Mouse (Mus musculus): Measurements from ENCODE around the gene Yipf4.

Yipf4 gene

DNA sequence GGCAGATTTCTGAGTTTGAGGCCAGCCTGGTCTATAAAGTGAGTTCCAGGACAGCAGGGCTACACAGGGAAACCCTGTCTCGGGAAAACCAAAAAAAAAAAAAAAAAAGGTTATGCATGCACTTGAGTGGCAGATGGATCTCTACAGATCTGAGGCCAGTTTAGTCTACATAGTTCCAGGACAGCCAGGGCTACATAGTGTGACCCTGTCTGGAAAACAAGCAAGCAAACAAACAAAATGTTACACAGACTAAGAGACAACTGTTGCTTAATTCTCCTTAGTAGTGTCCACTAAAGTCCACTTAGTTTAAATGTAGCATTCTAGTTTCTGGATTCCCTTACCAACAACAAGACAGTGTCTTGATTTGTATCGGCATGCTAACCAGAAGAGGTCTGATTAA, 36.8 kb downstream of the Yipf4 start:
- DNase-seq (ENCODE audit: low read depth): no peak

GRCm38 (mm10) chr17:74526806-74527653, 37.7 kb downstream of the Yipf4 start:
- DNase-seq (ENCODE audit: low read depth): no peak

GRCm38 (mm10) chr17:74527729-74528607, 38.7 kb downstream of the Yipf4 start, which contains the start of gene Birc6:
Gene Birc6 (plus strand): TSS chr17:74528295.
- peak; percentile 98 for DNase-seq (ENCODE audit: low read depth)

DNA sequence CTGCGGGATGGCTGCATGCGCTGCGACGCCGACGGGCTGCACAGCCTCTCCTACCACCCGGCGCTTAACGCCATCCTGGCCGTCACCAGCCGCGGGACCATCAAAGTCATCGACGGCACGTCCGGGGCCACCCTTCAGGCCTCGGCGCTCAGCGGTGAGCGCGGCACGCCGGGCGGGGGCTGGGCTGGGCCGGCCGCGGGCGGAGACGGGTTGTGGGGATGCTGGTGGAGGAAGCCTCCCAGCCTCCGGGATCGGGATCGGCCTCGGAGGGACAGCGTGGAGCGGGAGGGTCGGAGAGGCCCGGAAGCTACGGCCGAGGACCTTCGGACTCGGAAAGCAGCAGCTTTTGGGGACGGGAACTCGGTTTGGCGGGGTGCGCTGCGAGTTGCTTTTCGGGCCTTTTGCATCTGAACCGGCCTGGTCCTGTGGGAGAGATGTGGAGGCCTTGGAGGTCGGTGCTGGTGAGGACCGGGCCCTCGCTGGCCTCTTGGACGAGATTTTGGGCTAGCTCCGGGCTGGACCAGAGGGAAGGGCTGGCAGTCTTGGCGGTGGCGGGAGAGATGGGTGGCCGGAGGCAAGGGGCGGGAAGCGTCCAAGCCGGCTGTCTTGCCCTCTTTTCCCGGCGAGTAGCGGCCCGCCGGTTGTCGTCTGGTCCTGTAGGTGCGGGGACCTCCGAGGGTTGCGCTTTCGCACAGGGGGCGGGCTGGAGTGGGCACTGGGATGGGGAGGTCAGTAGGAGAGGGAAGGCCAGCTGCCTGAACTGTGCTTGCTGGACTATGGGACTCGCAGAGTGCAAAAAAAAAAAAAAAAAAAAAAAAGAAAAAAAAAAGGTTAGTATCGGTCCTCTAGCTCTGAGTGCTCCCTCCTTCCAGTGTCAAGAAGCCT, 39.6 kb downstream of the Yipf4 start:
- no peak for DNase-seq (ENCODE audit: low read depth)

DNA sequence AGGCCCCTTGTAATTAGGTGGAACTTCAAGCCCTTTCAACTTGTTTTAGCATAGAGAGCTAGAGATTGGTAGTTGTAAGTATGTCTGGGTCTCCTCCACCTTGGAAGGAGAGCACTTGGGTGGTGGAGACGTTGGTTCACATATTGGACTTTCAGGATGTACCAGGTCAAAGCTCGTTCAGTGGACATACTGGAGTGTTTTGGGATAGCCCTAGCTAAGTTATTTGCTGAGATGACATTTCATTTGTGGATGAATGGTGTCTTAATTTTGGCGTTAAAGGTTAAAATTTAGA, 40.2 kb downstream of the Yipf4 start:
- no peak for DNase-seq (ENCODE audit: low read depth)

DNA sequence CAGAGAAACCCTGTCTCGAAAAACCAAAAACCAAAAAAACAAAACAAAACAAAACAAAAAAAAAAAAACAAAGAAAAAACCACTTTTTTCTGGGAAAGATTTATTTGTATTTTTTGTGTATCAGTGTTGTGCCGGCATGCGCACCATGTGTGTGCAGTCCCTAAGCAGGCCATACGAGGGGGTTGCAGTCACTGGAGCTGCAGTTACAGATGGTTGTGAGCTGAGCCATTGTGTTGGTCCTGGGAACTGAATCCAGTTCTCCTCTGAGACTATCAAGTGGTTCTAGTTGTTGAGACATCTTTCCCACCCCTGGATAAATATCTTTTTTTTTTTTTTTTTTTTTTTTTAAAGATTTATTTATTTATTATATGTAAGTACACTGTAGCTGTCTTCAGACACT, 45.7 kb downstream of the Yipf4 start:
- DNase-seq (ENCODE audit: low read depth): no peak

DNA sequence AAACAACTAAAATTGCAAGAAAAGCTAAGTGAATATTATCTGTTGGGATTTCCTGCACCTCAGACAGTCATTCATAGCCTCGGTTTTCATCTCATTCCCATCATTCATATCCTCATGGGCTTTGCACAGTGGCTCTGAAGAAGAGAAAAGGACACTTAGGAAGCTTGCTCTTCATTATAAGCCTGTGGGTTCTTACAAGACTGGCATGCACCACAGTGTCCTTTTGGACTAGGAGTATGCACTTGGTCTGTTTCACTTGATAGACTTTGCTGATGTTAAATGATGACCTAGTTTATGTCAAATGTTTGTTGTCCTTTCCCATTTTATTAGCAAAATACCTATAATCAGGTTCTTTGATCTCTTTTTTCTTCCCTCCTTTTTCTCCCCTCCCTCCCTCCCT, 48.2 kb downstream of the Yipf4 start:
- no peak for DNase-seq (ENCODE audit: low read depth)

DNA sequence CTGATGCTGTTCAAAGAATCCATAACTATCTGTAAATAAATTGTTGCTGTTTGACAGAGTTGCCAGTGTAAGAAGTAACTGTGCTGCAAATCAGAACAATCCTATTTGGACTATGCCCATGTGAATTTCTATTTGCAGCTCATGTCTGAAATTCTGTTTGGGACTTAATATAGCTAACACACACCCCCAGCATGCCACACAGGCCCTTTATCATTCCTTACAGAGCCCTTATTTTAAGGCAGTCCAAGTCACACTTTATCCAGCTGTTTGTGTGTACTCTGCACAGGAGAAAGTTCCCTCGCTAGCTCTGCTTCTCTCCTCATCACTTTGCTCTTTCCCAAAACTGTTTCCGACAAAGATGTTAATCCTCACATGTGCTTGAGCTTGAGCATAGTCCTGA, 54.3 kb downstream of the Yipf4 start:
- no peak for DNase-seq (ENCODE audit: low read depth)

Data from c-Kit-positive CD71-negative TER-119-negative erythroid progenitor cells, embryonic 14.5 days (primary cell).